Mouse (Mus musculus): ENCODE data around the gene Hsd17b13. TPM values are rescaled to one million over a fixed set of nuclear protein-coding genes. Genes with fewer than 3 reads are reported as not detected.
"Not testable (repeated sequence)": the region's sequence is repeated elsewhere in the genome, so short reads cannot be mapped to it uniquely, and the experiment has no call there.

The Hsd17b13 gene
- polyA plus RNA-seq, 1 experiment, result 0.12 TPM

- Histone ChIP-seq H3K4me1 (ENCODE audit: control insufficient read depth, insufficient read depth, low read length) (no peaks in the 10 kb centered on the region; the same call in 1 of the 2 replicates), H3K27me3 (ENCODE audit: control insufficient read depth, insufficient read depth, low read length) (no peaks in the 10 kb centered on the region), H3K27ac (ENCODE audit: control insufficient read depth, insufficient read depth, low read depth, low read length) (no peak overlapping the region), H3K36me3 (ENCODE audit: control insufficient read depth, insufficient read depth, low read length) (no peaks in the 10 kb centered on the region), H3K4me3 (ENCODE audit: control insufficient read depth, low read depth, low read length) (no peak overlapping the region)
- TF ChIP-seq CTCF (IDR thresholded peaks at IDR 0.05; ENCODE audit: control insufficient read depth, insufficient read depth, insufficient replicate concordance, low read depth, low read length) (peak; percentile 62; the same call in 1 of the 2 replicates), POLR2A (IDR thresholded peaks at IDR 0.05; ENCODE audit: control insufficient read depth, low read depth, low read length) (no peak)
Observed at GRCm38 (mm10) chr5:103936906-103937589, 40.2 kb downstream of the Hsd17b13 start.

- not testable (repeated sequence) for H3K27ac ChIP-seq (ENCODE audit: control insufficient read depth, insufficient read depth, low read depth, low read length); H3K27me3 ChIP-seq (ENCODE audit: control insufficient read depth, insufficient read depth, low read length); H3K36me3 ChIP-seq (ENCODE audit: control insufficient read depth, insufficient read depth, low read length); H3K4me1 ChIP-seq (ENCODE audit: control insufficient read depth, insufficient read depth, low read length); H3K4me3 ChIP-seq (ENCODE audit: control insufficient read depth, low read depth, low read length)
Observed at GRCm38 (mm10) chr5:103931924-103932323, 45.3 kb downstream of the Hsd17b13 start.

GRCm38 (mm10) chr5:103930511-103930910 lies 46.7 kb downstream of the Hsd17b13 start:
- Histone ChIP-seq H3K4me3 (ENCODE audit: control insufficient read depth, low read depth, low read length) (no peak overlapping the region), H3K36me3 (ENCODE audit: control insufficient read depth, insufficient read depth, low read length) (no peaks in the 10 kb centered on the region), H3K4me1 (ENCODE audit: control insufficient read depth, insufficient read depth, low read length) (peaks cover 6% of the 10 kb centered on the region; the same call in 1 of the 2 replicates), H3K27ac (ENCODE audit: control insufficient read depth, insufficient read depth, low read depth, low read length) (no peak overlapping the region), H3K27me3 (ENCODE audit: control insufficient read depth, insufficient read depth, low read length) (no peaks in the 10 kb centered on the region)
- TF ChIP-seq CTCF (IDR thresholded peaks at IDR 0.05; ENCODE audit: control insufficient read depth, insufficient read depth, insufficient replicate concordance, low read depth, low read length), result no peak
- no peak for TF ChIP-seq POLR2A (IDR thresholded peaks at IDR 0.05; ENCODE audit: control insufficient read depth, low read depth, low read length)

- no peaks in the 10 kb centered on the region for H3K36me3 ChIP-seq (ENCODE audit: control insufficient read depth, insufficient read depth, low read length)
- TF ChIP-seq CTCF (IDR thresholded peaks at IDR 0.05; ENCODE audit: control insufficient read depth, insufficient read depth, insufficient replicate concordance, low read depth, low read length) (no peak), POLR2A (IDR thresholded peaks at IDR 0.05; ENCODE audit: control insufficient read depth, low read depth, low read length) (no peak)
- H3K4me1 ChIP-seq (ENCODE audit: control insufficient read depth, insufficient read depth, low read length), result peaks cover 6% of the 10 kb centered on the region; the same call in 1 of the 2 replicates
- no peak overlapping the region for H3K4me3 ChIP-seq (ENCODE audit: control insufficient read depth, low read depth, low read length)
- H3K27ac ChIP-seq (ENCODE audit: control insufficient read depth, insufficient read depth, low read depth, low read length), result no peak overlapping the region
- no peaks in the 10 kb centered on the region for H3K27me3 ChIP-seq (ENCODE audit: control insufficient read depth, insufficient read depth, low read length)
Observed at GRCm38 (mm10) chr5:103928196-103928550, 49.0 kb downstream of the Hsd17b13 start.

GRCm38 (mm10) chr5:103927429-103928195 lies 49.6 kb downstream of the Hsd17b13 start:
- Histone ChIP-seq H3K36me3 (ENCODE audit: control insufficient read depth, insufficient read depth, low read length) (no peaks in the 10 kb centered on the region), H3K4me1 (ENCODE audit: control insufficient read depth, insufficient read depth, low read length) (peaks cover 6% of the 10 kb centered on the region; the same call in 1 of the 2 replicates), H3K4me3 (ENCODE audit: control insufficient read depth, low read depth, low read length) (peak overlapping the region; percentile 73), H3K27me3 (ENCODE audit: control insufficient read depth, insufficient read depth, low read length) (no peaks in the 10 kb centered on the region), H3K27ac (ENCODE audit: control insufficient read depth, insufficient read depth, low read depth, low read length) (no peak overlapping the region)
- no peak for TF ChIP-seq POLR2A (IDR thresholded peaks at IDR 0.05; ENCODE audit: control insufficient read depth, low read depth, low read length)
- TF ChIP-seq CTCF (IDR thresholded peaks at IDR 0.05; ENCODE audit: control insufficient read depth, insufficient read depth, insufficient replicate concordance, low read depth, low read length), result peak; percentile 58; the same call in 1 of the 2 replicates

GRCm38 (mm10) chr5:103926398-103926797 lies 50.8 kb downstream of the Hsd17b13 start:
- no peaks in the 10 kb centered on the region for H3K36me3 ChIP-seq (ENCODE audit: control insufficient read depth, insufficient read depth, low read length)
- TF ChIP-seq CTCF (IDR thresholded peaks at IDR 0.05; ENCODE audit: control insufficient read depth, insufficient read depth, insufficient replicate concordance, low read depth, low read length), result peak; percentile 84; the same call in 1 of the 2 replicates
- no peak for TF ChIP-seq POLR2A (IDR thresholded peaks at IDR 0.05; ENCODE audit: control insufficient read depth, low read depth, low read length)
- no peaks in the 10 kb centered on the region for H3K27me3 ChIP-seq (ENCODE audit: control insufficient read depth, insufficient read depth, low read length)

GRCm38 (mm10) chr5:103923755-103924154 lies 53.5 kb downstream of the Hsd17b13 start:
- Histone ChIP-seq H3K4me3 (ENCODE audit: control insufficient read depth, low read depth, low read length) (no peak overlapping the region), H3K4me1 (ENCODE audit: control insufficient read depth, insufficient read depth, low read length) (peaks cover 8% of the 10 kb centered on the region), H3K27ac (ENCODE audit: control insufficient read depth, insufficient read depth, low read depth, low read length) (no peak overlapping the region), H3K36me3 (ENCODE audit: control insufficient read depth, insufficient read depth, low read length) (no peaks in the 10 kb centered on the region), H3K27me3 (ENCODE audit: control insufficient read depth, insufficient read depth, low read length) (no peaks in the 10 kb centered on the region)
- TF ChIP-seq CTCF (IDR thresholded peaks at IDR 0.05; ENCODE audit: control insufficient read depth, insufficient read depth, insufficient replicate concordance, low read depth, low read length) (no peak), POLR2A (IDR thresholded peaks at IDR 0.05; ENCODE audit: control insufficient read depth, low read depth, low read length) (no peak)

More at GRCm38 (mm10) chr5:103926398-103926797, 50.8 kb downstream of the Hsd17b13 start:
- peaks cover 6% of the 10 kb centered on the region; the same call in 1 of the 2 replicates for H3K4me1 ChIP-seq (ENCODE audit: control insufficient read depth, insufficient read depth, low read length)
- no peak overlapping the region for H3K4me3 ChIP-seq (ENCODE audit: control insufficient read depth, low read depth, low read length)
- no peak overlapping the region for H3K27ac ChIP-seq (ENCODE audit: control insufficient read depth, insufficient read depth, low read depth, low read length)

All from testis, adult 2 months (tissue).